Mouse (Mus musculus) lung, embryonic 15.5 days (tissue): Measurements from ENCODE around the gene Pdhb. TPM values are rescaled to one million over a fixed set of nuclear protein-coding genes. Genes with fewer than 3 reads are reported as not detected.

ENCODE experiments used
- ATAC-seq: fragments of 200-750 bp; cut with Nextera tagmentation; 2 replicates; pipeline ENCODE4 v1.8.0; 2017; ENCODE audit warnings: moderate number of reproducible peaks, borderline replicate concordance; ENCODE audit not compliant: low FRiP score, low TSS enrichment; ENCODE audit errors: extremely low read depth
- H3K27ac ChIP-seq: fragments of 300-500 bp; sonication (generic); 2 replicates; pipeline ENCODE4 v1.5.1; 2015; ENCODE audit warnings: moderate library complexity, mild to moderate bottlenecking, inconsistent platforms
- H3K27me3 ChIP-seq: fragments of 300-500 bp; sonication (generic); 2 replicates; pipeline ENCODE4 v1.6.1; 2015; ENCODE audit warnings: inconsistent platforms
- H3K36me3 ChIP-seq: fragments of 300-500 bp; sonication (generic); 2 replicates; pipeline ENCODE4 v1.6.1; 2015; ENCODE audit warnings: inconsistent platforms
- H3K4me1 ChIP-seq: fragments of 300-500 bp; sonication (generic); 2 replicates; pipeline ENCODE4 v1.6.1; 2015; ENCODE audit warnings: inconsistent platforms
- H3K4me2 ChIP-seq: fragments of 300-500 bp; sonication (generic); 2 replicates; pipeline ENCODE4 v1.6.1; 2015; ENCODE audit warnings: inconsistent platforms, mild to moderate bottlenecking, moderate library complexity
- H3K4me3 ChIP-seq: fragments of 300-500 bp; sonication (generic); 2 replicates; pipeline ENCODE4 v1.5.1; 2015; ENCODE audit warnings: mild to moderate bottlenecking, inconsistent platforms
- H3K9ac ChIP-seq: fragments of 300-500 bp; sonication (generic); 2 replicates; pipeline ENCODE4 v1.6.1; 2015; ENCODE audit warnings: inconsistent platforms
- H3K9me3 ChIP-seq: fragments of 300-500 bp; sonication (generic); 2 replicates; pipeline ENCODE4 v1.6.1; 2016; ENCODE audit warnings: inconsistent platforms
- WGBS: fragments of 180-500 bp; shearing (Covaris S2); methylation state at CpG from one replicate; pipeline ENCODE4 v1.1.7; 2015; 5-methylcytosine and 5-hydroxymethylcytosine counted together
- polyA plus RNA-seq: library from polyadenylated mRNA; unstranded; fragments of >200 nt; fragmentation: Nextera tagmentation; extraction: Ambion mirVana; gene quantifications from 2 replicates; pipeline ENCODE4 v1.2.1, GENCODE M21; 2015

The Pdhb gene
- 182 and 183 TPM in 2 replicates for polyA plus RNA-seq

- Histone ChIP-seq H3K9ac (peak within 1 kb of the TSS; percentile 95), H3K4me1 (peaks cover 9% of the 10 kb centered on the region; the same call in 1 of the 2 replicates), H3K9me3 (no peaks in the 10 kb centered on the region), H3K4me2 (peak within 1 kb of the TSS; percentile 88), H3K27ac (peak within 1 kb of the TSS; percentile 74), H3K4me3 (peak within 1 kb of the TSS; percentile 98), H3K36me3 (peaks cover 22% of the 10 kb centered on the region), H3K27me3 (no peaks in the 10 kb centered on the region)
- peak; percentile 100 for ATAC-seq
- under 1% methylated on average over 63 of the region's 64 CpGs for WGBS
Observed at GRCm38 (mm10) chr14:8172507-8173410, at the start of gene Pdhb. Gene Pdhb, minus strand, starts transcription at chr14:8173025.

- H3K4me3 ChIP-seq = no peak overlapping the region
- H3K9ac ChIP-seq = no peak overlapping the region
- no peak for ATAC-seq
- no peak overlapping the region for H3K27ac ChIP-seq
- no peaks in the 10 kb centered on the region for H3K9me3 ChIP-seq
- H3K4me2 ChIP-seq = no peak overlapping the region
- H3K4me1 ChIP-seq = 0 out of 2 replicates have a peak, but pooled peaks cover 6% of the 10 kb centered on the region
- peaks cover 9% of the 10 kb centered on the region; the same call in 1 of the 2 replicates for H3K36me3 ChIP-seq
- no peaks in the 10 kb centered on the region for H3K27me3 ChIP-seq
- WGBS = 94% methylated on average over 16 of the region's 16 CpGs
Observed at GRCm38 (mm10) chr14:8222561-8222960, 49.7 kb upstream of the Pdhb start.

GRCm38 (mm10) chr14:8220912-8221311 is 48.1 kb upstream of the Pdhb start:
- no peak for ATAC-seq
- no peaks in the 10 kb centered on the region for H3K27me3 ChIP-seq
- no peak overlapping the region for H3K4me2 ChIP-seq
- no peaks in the 10 kb centered on the region for H3K9me3 ChIP-seq
- peaks cover 10% of the 10 kb centered on the region; the same call in 1 of the 2 replicates for H3K4me1 ChIP-seq
- no peak overlapping the region for H3K4me3 ChIP-seq
- no peak overlapping the region for H3K9ac ChIP-seq
- H3K36me3 ChIP-seq = peaks cover 9% of the 10 kb centered on the region; the same call in 1 of the 2 replicates
- H3K27ac ChIP-seq = no peak overlapping the region
- WGBS = 92% methylated on average over 2 of the region's 2 CpGs

GRCm38 (mm10) chr14:8220306-8220705 is 47.5 kb upstream of the Pdhb start:
- no peaks in the 10 kb centered on the region for H3K9me3 ChIP-seq
- 64% methylated on average over 7 of the region's 7 CpGs for WGBS
- no peak overlapping the region for H3K9ac ChIP-seq
- no peak overlapping the region for H3K4me3 ChIP-seq
- no peak overlapping the region for H3K27ac ChIP-seq
- H3K27me3 ChIP-seq = no peaks in the 10 kb centered on the region
- ATAC-seq = no peak
- no peak overlapping the region for H3K4me2 ChIP-seq
- H3K4me1 ChIP-seq = peaks cover 16% of the 10 kb centered on the region
- H3K36me3 ChIP-seq = peaks cover 9% of the 10 kb centered on the region; the same call in 1 of the 2 replicates

DNA sequence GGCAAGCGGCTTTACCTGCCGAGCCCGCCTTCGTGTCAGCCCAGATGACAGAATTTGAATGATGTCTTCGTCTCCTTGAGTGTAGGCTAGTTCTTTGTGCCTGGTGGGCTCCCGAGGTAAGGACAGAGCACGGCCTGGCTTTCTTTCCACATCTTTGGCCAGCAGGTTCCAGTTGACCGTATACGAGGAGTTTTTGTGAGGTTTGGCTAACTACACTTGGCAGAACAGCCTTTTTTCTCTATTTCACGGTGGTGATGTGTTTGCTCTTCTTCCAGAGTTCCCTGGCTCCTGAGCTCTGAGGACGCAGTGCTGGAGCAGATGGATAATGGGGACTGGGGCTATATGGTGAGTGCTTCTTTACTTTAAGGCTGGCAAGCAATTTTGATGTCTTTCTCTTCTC is 47.1 kb upstream of the Pdhb start:
- Histone ChIP-seq H3K4me3 (no peak overlapping the region), H3K4me1 (peaks cover 19% of the 10 kb centered on the region), H3K36me3 (peaks cover 9% of the 10 kb centered on the region; the same call in 1 of the 2 replicates), H3K9me3 (no peaks in the 10 kb centered on the region), H3K4me2 (no peak overlapping the region), H3K27ac (no peak overlapping the region), H3K9ac (no peak overlapping the region), H3K27me3 (no peaks in the 10 kb centered on the region)
- no peak for ATAC-seq
- WGBS = 75% methylated on average over 11 of the region's 11 CpGs

GRCm38 (mm10) chr14:8218730-8219380 is 46.0 kb upstream of the Pdhb start:
- H3K9me3 ChIP-seq = no peaks in the 10 kb centered on the region
- no peak for ATAC-seq
- WGBS = 47% methylated on average over 10 of the region's 10 CpGs
- no peaks in the 10 kb centered on the region for H3K27me3 ChIP-seq
- peaks cover 24% of the 10 kb centered on the region for H3K4me1 ChIP-seq
- H3K27ac ChIP-seq = no peak overlapping the region
- H3K9ac ChIP-seq = no peak overlapping the region
- no peak overlapping the region for H3K4me2 ChIP-seq
- H3K36me3 ChIP-seq = peaks cover 9% of the 10 kb centered on the region; the same call in 1 of the 2 replicates
- H3K4me3 ChIP-seq = no peak overlapping the region

DNA sequence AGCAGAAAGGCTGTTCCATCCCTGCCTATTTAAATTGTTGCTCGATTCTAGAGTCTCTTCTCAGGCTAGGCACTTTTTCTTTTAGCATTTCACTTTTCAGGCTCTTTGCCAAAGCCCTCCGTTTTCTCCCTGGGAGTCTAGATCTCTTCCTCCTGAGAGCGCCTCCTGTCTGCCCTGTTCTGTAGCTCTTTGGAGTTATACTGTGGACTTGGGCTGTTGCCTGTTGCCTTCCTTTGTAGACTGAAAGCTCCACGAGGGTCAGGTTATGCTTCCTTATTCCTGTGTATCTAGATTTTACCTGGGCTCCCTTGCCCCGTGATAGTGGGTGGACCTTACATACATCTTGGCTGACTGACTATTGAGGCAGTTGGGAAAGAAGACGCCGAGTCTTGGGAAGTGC is 45.4 kb upstream of the Pdhb start:
- no peak overlapping the region for H3K27ac ChIP-seq
- 59% methylated on average over 7 of the region's 7 CpGs for WGBS

DNA sequence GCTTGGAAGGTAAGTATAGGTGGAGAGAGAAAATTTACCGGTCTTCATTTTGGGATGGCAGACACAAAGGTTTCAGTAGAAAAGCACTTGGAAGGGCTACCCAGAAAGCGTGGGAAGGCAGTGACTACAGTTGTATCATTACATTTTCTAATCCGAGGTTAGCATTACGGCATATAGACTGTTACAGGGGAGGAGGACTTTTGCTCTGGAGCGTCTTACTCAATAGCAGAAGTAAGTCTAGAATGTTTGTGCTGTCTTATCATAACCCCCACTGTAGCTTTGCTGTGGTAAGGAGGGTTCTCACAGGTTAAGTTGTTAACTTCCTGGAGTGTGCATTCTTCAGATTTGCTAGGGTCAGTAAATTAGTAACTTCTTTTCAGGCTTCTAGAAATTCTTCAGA is 43.3 kb upstream of the Pdhb start:
- no peaks in the 10 kb centered on the region for H3K27me3 ChIP-seq
- H3K4me3 ChIP-seq = no peak overlapping the region

More for the DNA sequence above, 45.4 kb upstream of the Pdhb start:
- no peak overlapping the region for H3K4me3 ChIP-seq
- H3K36me3 ChIP-seq = peaks cover 9% of the 10 kb centered on the region; the same call in 1 of the 2 replicates
- H3K9ac ChIP-seq = no peak overlapping the region
- H3K9me3 ChIP-seq = no peaks in the 10 kb centered on the region
- no peak overlapping the region for H3K4me2 ChIP-seq
- ATAC-seq = no peak
- H3K4me1 ChIP-seq = peaks cover 24% of the 10 kb centered on the region
- H3K27me3 ChIP-seq = no peaks in the 10 kb centered on the region

DNA sequence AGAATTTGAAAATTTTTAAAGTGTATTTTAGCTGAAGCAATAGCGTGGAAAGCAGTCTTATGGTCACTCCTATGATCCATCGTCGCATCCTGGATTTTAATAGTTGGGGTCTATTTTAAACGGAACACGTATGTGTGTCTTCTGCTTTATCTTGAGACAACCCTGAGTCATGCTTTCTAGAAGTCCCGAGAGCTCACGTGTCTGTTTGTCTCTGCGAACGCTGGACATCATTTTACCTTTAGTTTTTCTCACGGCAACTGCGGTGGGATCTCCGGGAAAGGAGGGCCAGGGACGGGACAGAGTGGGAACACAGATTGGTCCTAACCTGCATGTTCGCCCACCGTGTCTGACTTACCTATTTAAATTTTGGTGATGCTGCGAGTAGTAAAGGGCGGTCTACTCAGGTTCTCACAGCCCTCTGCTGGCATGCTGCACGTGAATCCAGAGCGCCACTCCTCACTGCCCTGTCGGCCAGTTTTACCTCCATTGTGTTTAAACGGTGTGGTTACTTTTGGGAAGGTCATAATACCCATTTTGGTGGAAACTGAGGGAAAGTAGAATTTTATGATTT is 42.5 kb upstream of the Pdhb start:
- H3K9ac ChIP-seq = 0 out of 2 replicates have a peak overlapping the region, but pooled peaks have one; percentile 85
- WGBS = 25% methylated on average over 21 of the region's 21 CpGs
- H3K4me1 ChIP-seq = peaks cover 24% of the 10 kb centered on the region

More for the DNA sequence above, 43.3 kb upstream of the Pdhb start:
- no peak for ATAC-seq
- Histone ChIP-seq H3K36me3 (no peaks in the 10 kb centered on the region), H3K27ac (no peak overlapping the region), H3K9me3 (no peaks in the 10 kb centered on the region), H3K9ac (no peak overlapping the region), H3K4me1 (peaks cover 24% of the 10 kb centered on the region), H3K4me2 (peak overlapping the region; percentile 94; the same call in 1 of the 2 replicates)
- WGBS = 58% methylated on average over 5 of the region's 5 CpGs

GRCm38 (mm10) chr14:8214299-8215207 is 41.7 kb upstream of the Pdhb start:
- Histone ChIP-seq H3K27me3 (no peaks in the 10 kb centered on the region), H3K4me3 (peak overlapping the region; percentile 79), H3K9me3 (no peaks in the 10 kb centered on the region), H3K36me3 (no peaks in the 10 kb centered on the region), H3K27ac (peak overlapping the region; percentile 95), H3K4me2 (peak overlapping the region; percentile 94), H3K4me1 (peaks cover 24% of the 10 kb centered on the region), H3K9ac (peak overlapping the region; percentile 85)
- 2% methylated on average over 48 of the region's 63 CpGs for WGBS
- peak; percentile 86 for ATAC-seq

More for the DNA sequence above, 42.5 kb upstream of the Pdhb start:
- Histone ChIP-seq H3K27me3 (no peaks in the 10 kb centered on the region), H3K4me2 (peak overlapping the region; percentile 94), H3K27ac (no peak overlapping the region), H3K4me3 (peak overlapping the region; percentile 79), H3K9me3 (no peaks in the 10 kb centered on the region), H3K36me3 (no peaks in the 10 kb centered on the region)
- ATAC-seq = no peak

GRCm38 (mm10) chr14:8213803-8214224 is 41.0 kb upstream of the Pdhb start, which contains the start of gene Kctd6:
Gene Kctd6, plus strand, starts transcription at chr14:8214140.
- peak within 1 kb of the TSS; percentile 79 for H3K4me3 ChIP-seq
- H3K9me3 ChIP-seq = no peaks in the 10 kb centered on the region
- H3K27me3 ChIP-seq = no peaks in the 10 kb centered on the region
- ATAC-seq = peak; percentile 99
- peak within 1 kb of the TSS; percentile 95 for H3K27ac ChIP-seq
- peak within 1 kb of the TSS; percentile 94 for H3K4me2 ChIP-seq
- peaks cover 22% of the 10 kb centered on the region for H3K4me1 ChIP-seq
- under 1% methylated on average over 26 of the region's 49 CpGs for WGBS
- H3K9ac ChIP-seq = peak within 1 kb of the TSS; percentile 85
- H3K36me3 ChIP-seq = no peaks in the 10 kb centered on the region
